Mouse (Mus musculus) left cerebral cortex, postnatal 36 days (tissue): ENCODE measurements around the gene Srprb. TPM values are rescaled to one million over a fixed set of nuclear protein-coding genes. Genes with fewer than 3 reads are reported as not detected.
"Not testable (repeated sequence)": the region's sequence is repeated elsewhere in the genome, so short reads cannot be mapped to it uniquely, and the experiment has no call there.

Source experiments
- DNase-seq, 2 experiments: peaks; one replicate each; pipeline ENCODE4 v3.0.0; 2021 to 2022; ENCODE audit warnings: low spot score in 2 of 2, mixed read lengths in 1 of 2
- intact Hi-C: fragments of 180-260 bp; cut with DNase I; formaldehyde crosslinking; loops from one replicate; pipeline ENCODE4 v1.15.1; 2025
- total RNA-seq, 2 experiments: library from RNA; stranded (reverse); gene quantifications; 2 replicates each; pipeline ENCODE4 v1.2.3; 2021

Gene Srprb
- total RNA-seq, 2 experiments from 2014 or later: 18.5 to 19.3 TPM

- no peak for DNase-seq
These were observed 12.3 kb upstream of the Srprb start for GRCm38 (mm10) chr9:103214281-103214680.

GRCm38 (mm10) chr9:103213631-103214030, 11.7 kb upstream of the Srprb start:
- no peak for DNase-seq
- intact Hi-C loops: no loop called here

More at GRCm38 (mm10) chr9:103214281-103214680, 12.3 kb upstream of the Srprb start:
- intact Hi-C loops: no loop called here

GRCm38 (mm10) chr9:103212654-103213420, 10.9 kb upstream of the Srprb start:
- intact Hi-C loops: no loop called here

GRCm38 (mm10) chr9:103208802-103209423, 7.0 kb upstream of the Srprb start:
- DNase-seq: no peak
- intact Hi-C loops: loop anchor here (10.0 kb wide), 1 partner anchor 304 kb away; no protein-coding TSS in a partner anchor

More at GRCm38 (mm10) chr9:103212654-103213420, 10.9 kb upstream of the Srprb start:
- DNase-seq: no peak

GRCm38 (mm10) chr9:103207846-103208245, 5.9 kb upstream of the Srprb start:
- intact Hi-C loops: loop anchor here (2.0 to 10.0 kb wide), 2 partner anchors 95 to 303 kb away; no protein-coding TSS in a partner anchor
- peak; percentile 45 to 50 for DNase-seq

- DNase-seq: no peak
- intact Hi-C loops: loop anchor here (2.0 to 10.0 kb wide), 2 partner anchors 97 to 301 kb away; no protein-coding TSS in a partner anchor
These were observed 3.8 kb upstream of the Srprb start for GRCm38 (mm10) chr9:103205786-103206185.

GRCm38 (mm10) chr9:103188416-103188815, 13.5 kb downstream of the Srprb start:
- intact Hi-C loops: no loop called here
- no peak for DNase-seq

- no peak for DNase-seq
- intact Hi-C loops: no loop called here
These were observed 15.2 kb downstream of the Srprb start for GRCm38 (mm10) chr9:103186747-103187146.

GRCm38 (mm10) chr9:103185946-103186345, 16.0 kb downstream of the Srprb start:
- intact Hi-C loops: no loop called here

GRCm38 (mm10) chr9:103184855-103185254, 17.1 kb downstream of the Srprb start:
- no peak for DNase-seq

More at GRCm38 (mm10) chr9:103185946-103186345, 16.0 kb downstream of the Srprb start:
- no peak for DNase-seq

GRCm38 (mm10) chr9:103181886-103182285, 20.1 kb downstream of the Srprb start:
- intact Hi-C loops: no loop called here

More at GRCm38 (mm10) chr9:103184855-103185254, 17.1 kb downstream of the Srprb start:
- intact Hi-C loops: no loop called here

GRCm38 (mm10) chr9:103180807-103181565, 21.0 kb downstream of the Srprb start:
- intact Hi-C loops: no loop called here
- DNase-seq: peak in 1 of 2 experiments; percentile 41

More at GRCm38 (mm10) chr9:103181886-103182285, 20.1 kb downstream of the Srprb start:
- no peak for DNase-seq

- intact Hi-C loops: no loop called here
- no peak for DNase-seq
These were observed 21.6 kb downstream of the Srprb start for GRCm38 (mm10) chr9:103180303-103180702.

- intact Hi-C loops: no loop called here
- DNase-seq: no peak
These were observed 26.2 kb downstream of the Srprb start for GRCm38 (mm10) chr9:103175692-103176091.

- intact Hi-C loops: no loop called here
- DNase-seq: no peak
These were observed 27.0 kb downstream of the Srprb start for GRCm38 (mm10) chr9:103174771-103175519.

GRCm38 (mm10) chr9:103168771-103169170, 33.2 kb downstream of the Srprb start:
- peak in 1 of 2 experiments; percentile 45 for DNase-seq
- intact Hi-C loops: no loop called here

GRCm38 (mm10) chr9:103168046-103168445, 33.9 kb downstream of the Srprb start:
- intact Hi-C loops: no loop called here
- DNase-seq: no peak

- intact Hi-C loops: no loop called here
- DNase-seq: no peak
These were observed 38.1 kb downstream of the Srprb start for GRCm38 (mm10) chr9:103163806-103164205.

- DNase-seq, intact Hi-C loops: not testable (repeated sequence)
These were observed 46.8 kb downstream of the Srprb start for GRCm38 (mm10) chr9:103155158-103155557.
